Mouse (Mus musculus) thymus, adult 2 months (tissue): ENCODE measurements around the gene Spire2.

Source experiments
- CTCF ChIP-seq: fragments of 200-500 bp; IDR thresholded peaks from 2 replicates; pipeline ENCODE4 v1.5.1; 2012; ENCODE audit warnings: mild to moderate bottlenecking, control low read depth, low read length, moderate library complexity, borderline replicate concordance; ENCODE audit not compliant: control insufficient read depth, poor library complexity, insufficient read depth; ENCODE audit errors: extremely low read depth
- POLR2A ChIP-seq: fragments of 200-500 bp; IDR thresholded peaks from 2 replicates; pipeline ENCODE4 v1.6.1; 2012; ENCODE audit warnings: mild to moderate bottlenecking, low read length, control low read depth, moderate library complexity; ENCODE audit not compliant: control insufficient read depth, poor library complexity, insufficient read depth; ENCODE audit errors: extremely low read depth

DNA sequence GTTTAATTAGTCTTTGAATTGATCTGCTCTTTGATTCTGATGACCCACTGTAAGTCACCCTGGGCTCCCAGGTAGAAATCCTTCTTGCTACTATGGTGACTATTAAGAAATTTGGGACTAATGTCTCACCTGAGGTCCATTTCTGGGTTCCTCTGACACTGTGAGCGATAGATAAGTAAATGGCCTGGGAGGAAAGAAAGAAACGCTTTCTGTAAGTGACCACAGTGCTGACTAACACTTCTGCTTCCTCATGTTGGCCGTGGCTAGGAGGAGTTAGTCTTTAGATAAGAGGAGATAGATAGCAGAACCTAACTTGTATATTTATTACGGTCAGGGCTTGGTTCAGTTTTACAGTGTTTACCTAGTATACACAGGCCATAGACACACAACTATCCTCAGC lies 3.2 kb upstream of the Spire2 start:
- TF ChIP-seq POLR2A (no peak), CTCF (no peak)
